Mouse (Mus musculus) erythroblast, embryonic 14.5 days (primary cell): Measurements from ENCODE around the gene Ppp5c.

Experiments used
- GATA1 ChIP-seq: IDR thresholded peaks from 2 replicates; pipeline ENCODE4 v1.6.1; 2012; ENCODE audit warnings: low read length, inconsistent platforms, mixed read lengths
- TAL1 ChIP-seq: IDR thresholded peaks from 3 replicates; pipeline ENCODE4 v1.6.1; 2012; ENCODE audit warnings: low read length, inconsistent platforms, mixed read lengths

DNA sequence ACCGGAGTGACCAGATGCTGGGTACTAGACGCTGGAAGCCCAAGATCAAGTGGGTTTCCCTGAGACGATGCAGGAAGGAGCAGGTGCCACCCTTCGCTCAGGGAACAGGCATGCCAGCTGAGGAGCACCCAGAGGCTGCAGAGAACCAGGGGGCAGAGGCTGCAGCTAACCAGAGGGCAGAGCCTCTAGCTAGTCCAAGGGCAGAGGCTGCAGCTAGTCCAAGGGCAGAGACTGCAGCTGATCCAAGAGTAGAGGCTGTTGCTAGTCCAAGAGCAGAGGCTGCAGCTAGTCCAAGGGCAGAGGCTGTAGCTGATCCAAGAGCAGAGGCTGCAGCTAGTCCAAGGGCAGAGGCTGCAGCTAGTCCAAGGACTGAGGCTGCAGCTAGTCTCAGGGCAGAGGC lies 32.4 kb downstream of the Ppp5c start:
- TF ChIP-seq TAL1 (no peak), GATA1 (no peak)
